Mouse (Mus musculus) ES-Bruce4 (cell line): ENCODE data around the gene Tfpi2. TPM values are rescaled to one million over a fixed set of nuclear protein-coding genes. Genes with fewer than 3 reads are reported as not detected.

Source experiments
- H3K27ac ChIP-seq: 2 replicates; pipeline ENCODE4 v1.5.1; 2012; ENCODE audit warnings: low read length, inconsistent platforms; ENCODE audit not compliant: insufficient read depth
- H3K27me3 ChIP-seq: 2 replicates; pipeline ENCODE4 v1.6.1; 2012; ENCODE audit warnings: mild to moderate bottlenecking, low read length, inconsistent platforms; ENCODE audit not compliant: control insufficient read depth, poor library complexity, insufficient read depth, severe bottlenecking
- H3K36me3 ChIP-seq: 2 replicates; pipeline ENCODE4 v1.6.1; 2012; ENCODE audit warnings: inconsistent platforms, mild to moderate bottlenecking, low read length, moderate library complexity; ENCODE audit not compliant: control insufficient read depth, poor library complexity, insufficient read depth, severe bottlenecking
- H3K4me1 ChIP-seq: one replicate; pipeline ENCODE4 v1.8.1; 2011; ENCODE audit warnings: low read length; ENCODE audit not compliant: control insufficient read depth, insufficient read depth
- H3K4me3 ChIP-seq: 2 replicates; pipeline ENCODE4 v1.5.1; 2011; ENCODE audit warnings: low read depth, mild to moderate bottlenecking, low read length
- H3K9ac ChIP-seq: 2 replicates; pipeline ENCODE4 v1.6.1; 2012; ENCODE audit warnings: low read depth, mild to moderate bottlenecking, inconsistent platforms; ENCODE audit not compliant: poor library complexity, severe bottlenecking
- H3K9me3 ChIP-seq: replicated peaks from 2 replicates; pipeline ENCODE4 v1.6.1; 2012; ENCODE audit warnings: mild to moderate bottlenecking, low read length, inconsistent platforms; ENCODE audit not compliant: control insufficient read depth, poor library complexity, insufficient read depth, severe bottlenecking
- CTCF ChIP-seq: IDR thresholded peaks from one replicate; pipeline ENCODE4 v1.8.1; 2011; ENCODE audit warnings: low read depth, low read length
- EP300 ChIP-seq: IDR thresholded peaks from 2 replicates; pipeline ENCODE4 v1.6.1; 2011; ENCODE audit warnings: low read depth, low read length; ENCODE audit not compliant: insufficient read depth
- POLR2A ChIP-seq: IDR thresholded peaks from one replicate; pipeline ENCODE4 v1.8.1; 2011; ENCODE audit warnings: low read length; ENCODE audit not compliant: insufficient read depth
- polyA plus RNA-seq: library from polyadenylated mRNA; stranded (reverse); fragments of >200 nt; gene quantifications from 2 replicates; pipeline ENCODE4 v1.2.4, GENCODE M21; 2011; ENCODE audit warnings: low read depth; ENCODE audit not compliant: missing spikeins, insufficient read depth, insufficient read length

The Tfpi2 gene
- polyA plus RNA-seq, 1 experiment = not detected

GRCm38 (mm10) chr6:3936140-3936714, 52.5 kb downstream of the Tfpi2 start:
- Histone ChIP-seq H3K9ac (no peak overlapping the region), H3K27ac (no peak overlapping the region), H3K36me3 (no peaks in the 10 kb centered on the region), H3K4me3 (no peak overlapping the region), H3K4me1 (no peaks in the 10 kb centered on the region), H3K27me3 (no peaks in the 10 kb centered on the region), H3K9me3 (no peaks in the 10 kb centered on the region)
- TF ChIP-seq EP300 = no peak
- TF ChIP-seq POLR2A = no peak
- no peak for TF ChIP-seq CTCF

GRCm38 (mm10) chr6:3935606-3936005, 53.1 kb downstream of the Tfpi2 start:
- no peak overlapping the region for H3K4me3 ChIP-seq
- no peaks in the 10 kb centered on the region for H3K27me3 ChIP-seq
- H3K9me3 ChIP-seq = no peaks in the 10 kb centered on the region
- H3K36me3 ChIP-seq = no peaks in the 10 kb centered on the region
- TF ChIP-seq POLR2A = no peak
- no peak for TF ChIP-seq CTCF
- TF ChIP-seq EP300 = no peak
- no peaks in the 10 kb centered on the region for H3K4me1 ChIP-seq
- H3K9ac ChIP-seq = no peak overlapping the region
- no peak overlapping the region for H3K27ac ChIP-seq

GRCm38 (mm10) chr6:3935048-3935447, 53.7 kb downstream of the Tfpi2 start:
- Histone ChIP-seq H3K27me3 (no peaks in the 10 kb centered on the region), H3K4me3 (no peak overlapping the region), H3K4me1 (no peaks in the 10 kb centered on the region), H3K27ac (no peak overlapping the region), H3K36me3 (no peaks in the 10 kb centered on the region), H3K9ac (no peak overlapping the region), H3K9me3 (no peaks in the 10 kb centered on the region)
- TF ChIP-seq POLR2A (no peak), EP300 (no peak), CTCF (no peak)

GRCm38 (mm10) chr6:3926140-3926539, 62.6 kb downstream of the Tfpi2 start:
- no peak overlapping the region for H3K9ac ChIP-seq
- H3K4me3 ChIP-seq = no peak overlapping the region
- H3K9me3 ChIP-seq = no peaks in the 10 kb centered on the region
- H3K4me1 ChIP-seq = no peaks in the 10 kb centered on the region
- no peak overlapping the region for H3K27ac ChIP-seq
- TF ChIP-seq EP300 = no peak
- TF ChIP-seq CTCF = no peak
- no peak for TF ChIP-seq POLR2A
- H3K36me3 ChIP-seq = no peaks in the 10 kb centered on the region
- H3K27me3 ChIP-seq = no peaks in the 10 kb centered on the region

- Histone ChIP-seq H3K9me3 (no peaks in the 10 kb centered on the region), H3K9ac (no peak overlapping the region), H3K27me3 (no peaks in the 10 kb centered on the region), H3K36me3 (no peaks in the 10 kb centered on the region), H3K4me1 (no peaks in the 10 kb centered on the region), H3K27ac (no peak overlapping the region), H3K4me3 (no peak overlapping the region)
- TF ChIP-seq EP300 = no peak
- TF ChIP-seq POLR2A = no peak
- TF ChIP-seq CTCF = no peak
These were observed 65.8 kb downstream of the Tfpi2 start for GRCm38 (mm10) chr6:3922870-3923269.

- Histone ChIP-seq H3K9ac (no peak overlapping the region), H3K4me3 (no peak overlapping the region), H3K27me3 (no peaks in the 10 kb centered on the region; the same call in 1 of the 2 replicates), H3K4me1 (no peaks in the 10 kb centered on the region), H3K36me3 (no peaks in the 10 kb centered on the region), H3K9me3 (no peaks in the 10 kb centered on the region), H3K27ac (no peak overlapping the region)
- no peak for TF ChIP-seq POLR2A
- TF ChIP-seq CTCF = no peak
- no peak for TF ChIP-seq EP300
These were observed 72.7 kb downstream of the Tfpi2 start for GRCm38 (mm10) chr6:3916015-3916414.

Other genes starting within 250 kb of the Tfpi2 start
- gene Calcr, start 224.2 kb downstream of the Tfpi2 start, polyA plus RNA-seq = 0.18 and 0.28 TPM in 2 replicates
- 0.57 and 0.76 TPM in 2 replicates for gene Gngt1, start 4.9 kb upstream of the Tfpi2 start, polyA plus RNA-seq
- gene Gng11, start 15.0 kb upstream of the Tfpi2 start, polyA plus RNA-seq = not detected in 2 replicates
- 64.4 and 65.7 TPM in 2 replicates for gene Bet1, start 98.1 kb upstream of the Tfpi2 start, polyA plus RNA-seq